Mouse (Mus musculus): Measurements from ENCODE around the gene Rab3a. TPM values are rescaled to one million over a fixed set of nuclear protein-coding genes. Genes with fewer than 3 reads are reported as not detected.
A peak's percentile ranks its signal among the peaks of the same experiment; 100 is the strongest.

Gene Rab3a
- polyA plus RNA-seq, 1 experiment from 2014 or later = 519 TPM

GRCm38 (mm10) chr8:70775851-70776495, 21.5 kb downstream of the Rab3a start:
- Histone ChIP-seq H3K4me3 (replicated peaks; ENCODE audit: low read length) (peak overlapping the region; percentile 83), H3K4me1 (replicated peaks; ENCODE audit: control insufficient read depth, insufficient read depth, low read length) (peaks cover 38% of the 10 kb centered on the region), H3K36me3 (replicated peaks; ENCODE audit: control insufficient read depth, insufficient read depth) (peaks cover 52% of the 10 kb centered on the region), H3K9me3 (ENCODE audit: control insufficient read depth, low read length) (no peaks in the 10 kb centered on the region), H3K27me3 (ENCODE audit: control insufficient read depth, insufficient read depth, low read length) (no peaks in the 10 kb centered on the region), H3K9ac (peak overlapping the region; percentile 99), H3K4me2 (replicated peaks) (peak overlapping the region; percentile 88), H3K27ac (peak overlapping the region; percentile 98)
- DNase-seq (ENCODE audit: low spot score) = no peak
- no peak for ATAC-seq (ENCODE audit: low FRiP score)
- WGBS = 3% methylated on average over 30 of the region's 34 CpGs

GRCm38 (mm10) chr8:70776496-70777444, 22.3 kb downstream of the Rab3a start, which contains the start of gene Pik3r2:
TSS of gene Pik3r2 (minus strand) at chr8:70776713.
- Histone ChIP-seq H3K27me3 (ENCODE audit: control insufficient read depth, insufficient read depth, low read length) (no peaks in the 10 kb centered on the region), H3K36me3 (replicated peaks; ENCODE audit: control insufficient read depth, insufficient read depth) (peaks cover 52% of the 10 kb centered on the region), H3K9ac (peak within 1 kb of the TSS; percentile 99), H3K9me3 (ENCODE audit: control insufficient read depth, low read length) (no peaks in the 10 kb centered on the region), H3K4me3 (replicated peaks; ENCODE audit: low read length) (peak within 1 kb of the TSS; percentile 83), H3K4me2 (replicated peaks) (peak within 1 kb of the TSS; percentile 88), H3K4me1 (replicated peaks; ENCODE audit: control insufficient read depth, insufficient read depth, low read length) (peaks cover 38% of the 10 kb centered on the region), H3K27ac (peak within 1 kb of the TSS; percentile 98)
- DNase-seq (ENCODE audit: low spot score) (peak; percentile 100), ATAC-seq (ENCODE audit: low FRiP score) (peak; percentile 93)
- under 1% methylated on average over 91 of the region's 94 CpGs for WGBS

- no peak for ATAC-seq (ENCODE audit: low FRiP score)
- WGBS = 86% methylated on average over 11 of the region's 11 CpGs
Observed at GRCm38 (mm10) chr8:70780093-70780492, 25.6 kb downstream of the Rab3a start.

GRCm38 (mm10) chr8:70786291-70787050, 32.0 kb downstream of the Rab3a start:
- Histone ChIP-seq H3K4me3 (replicated peaks; ENCODE audit: low read length) (no peak overlapping the region), H3K4me1 (replicated peaks; ENCODE audit: control insufficient read depth, insufficient read depth, low read length) (peaks cover 8% of the 10 kb centered on the region; the same call in 1 of the 2 replicates), H3K9ac (no peak overlapping the region), H3K9me3 (ENCODE audit: control insufficient read depth, low read length) (no peaks in the 10 kb centered on the region), H3K36me3 (replicated peaks; ENCODE audit: control insufficient read depth, insufficient read depth) (peaks cover 58% of the 10 kb centered on the region), H3K4me2 (replicated peaks) (no peak overlapping the region), H3K27ac (no peak overlapping the region), H3K27me3 (ENCODE audit: control insufficient read depth, insufficient read depth, low read length) (no peaks in the 10 kb centered on the region)
- DNase-seq (ENCODE audit: low spot score) (no peak), ATAC-seq (ENCODE audit: low FRiP score) (no peak)
- WGBS = 82% methylated on average over 25 of the region's 25 CpGs

More at GRCm38 (mm10) chr8:70780093-70780492, 25.6 kb downstream of the Rab3a start:
- no peak overlapping the region for H3K4me2 ChIP-seq (replicated peaks)
- peaks cover 52% of the 10 kb centered on the region for H3K36me3 ChIP-seq (replicated peaks; ENCODE audit: control insufficient read depth, insufficient read depth)
- peaks cover 17% of the 10 kb centered on the region for H3K4me1 ChIP-seq (replicated peaks; ENCODE audit: control insufficient read depth, insufficient read depth, low read length)
- no peak overlapping the region for H3K27ac ChIP-seq
- DNase-seq (ENCODE audit: low spot score) = no peak
- no peak overlapping the region for H3K9ac ChIP-seq
- H3K9me3 ChIP-seq (ENCODE audit: control insufficient read depth, low read length) = no peaks in the 10 kb centered on the region
- H3K4me3 ChIP-seq (replicated peaks; ENCODE audit: low read length) = no peak overlapping the region
- H3K27me3 ChIP-seq (ENCODE audit: control insufficient read depth, insufficient read depth, low read length) = no peaks in the 10 kb centered on the region

- no peak overlapping the region for H3K4me2 ChIP-seq (replicated peaks)
- no peak overlapping the region for H3K9ac ChIP-seq
- no peak for ATAC-seq (ENCODE audit: low FRiP score)
- H3K4me3 ChIP-seq (replicated peaks; ENCODE audit: low read length) = no peak overlapping the region
- H3K4me1 ChIP-seq (replicated peaks; ENCODE audit: control insufficient read depth, insufficient read depth, low read length) = peaks cover 13% of the 10 kb centered on the region
- H3K27me3 ChIP-seq (ENCODE audit: control insufficient read depth, insufficient read depth, low read length) = no peaks in the 10 kb centered on the region
- H3K9me3 ChIP-seq (ENCODE audit: control insufficient read depth, low read length) = no peaks in the 10 kb centered on the region
- no peak for DNase-seq (ENCODE audit: low spot score)
- 91% methylated on average over 3 of the region's 3 CpGs for WGBS
- peaks cover 53% of the 10 kb centered on the region for H3K36me3 ChIP-seq (replicated peaks; ENCODE audit: control insufficient read depth, insufficient read depth)
- H3K27ac ChIP-seq = no peak overlapping the region
Observed at GRCm38 (mm10) chr8:70787051-70787445, 32.6 kb downstream of the Rab3a start.

GRCm38 (mm10) chr8:70787941-70788667, 33.6 kb downstream of the Rab3a start:
- WGBS = 22% methylated on average over 30 of the region's 30 CpGs
- DNase-seq (ENCODE audit: low spot score) (no peak), ATAC-seq (ENCODE audit: low FRiP score) (no peak)
- Histone ChIP-seq H3K4me2 (replicated peaks) (0 out of 2 replicates have a peak overlapping the region, but pooled peaks have one; percentile 13), H3K27ac (no peak overlapping the region), H3K36me3 (replicated peaks; ENCODE audit: control insufficient read depth, insufficient read depth) (peaks cover 49% of the 10 kb centered on the region), H3K4me1 (replicated peaks; ENCODE audit: control insufficient read depth, insufficient read depth, low read length) (peaks cover 19% of the 10 kb centered on the region), H3K27me3 (ENCODE audit: control insufficient read depth, insufficient read depth, low read length) (no peaks in the 10 kb centered on the region), H3K4me3 (replicated peaks; ENCODE audit: low read length) (0 out of 2 replicates have a peak overlapping the region, but pooled peaks have one; percentile 1), H3K9me3 (ENCODE audit: control insufficient read depth, low read length) (no peaks in the 10 kb centered on the region), H3K9ac (no peak overlapping the region)

- Histone ChIP-seq H3K9ac (no peak overlapping the region), H3K4me1 (replicated peaks; ENCODE audit: control insufficient read depth, insufficient read depth, low read length) (peaks cover 23% of the 10 kb centered on the region), H3K9me3 (ENCODE audit: control insufficient read depth, low read length) (no peaks in the 10 kb centered on the region), H3K27me3 (ENCODE audit: control insufficient read depth, insufficient read depth, low read length) (no peaks in the 10 kb centered on the region), H3K4me2 (replicated peaks) (no peak overlapping the region), H3K27ac (no peak overlapping the region), H3K4me3 (replicated peaks; ENCODE audit: low read length) (no peak overlapping the region), H3K36me3 (replicated peaks; ENCODE audit: control insufficient read depth, insufficient read depth) (peaks cover 39% of the 10 kb centered on the region)
- DNase-seq (ENCODE audit: low spot score) = no peak
- WGBS = 84% methylated on average over 10 of the region's 10 CpGs
- ATAC-seq (ENCODE audit: low FRiP score) = no peak
Observed at GRCm38 (mm10) chr8:70789046-70789445, 34.6 kb downstream of the Rab3a start.

- Histone ChIP-seq H3K4me3 (replicated peaks; ENCODE audit: low read length) (0 out of 2 replicates have a peak overlapping the region, but pooled peaks have one; percentile 60), H3K4me1 (replicated peaks; ENCODE audit: control insufficient read depth, insufficient read depth, low read length) (peaks cover 23% of the 10 kb centered on the region), H3K4me2 (replicated peaks) (peak overlapping the region; percentile 77), H3K27ac (no peak overlapping the region), H3K27me3 (ENCODE audit: control insufficient read depth, insufficient read depth, low read length) (peaks cover 5% of the 10 kb centered on the region; the same call in 1 of the 2 replicates), H3K36me3 (replicated peaks; ENCODE audit: control insufficient read depth, insufficient read depth) (peaks cover 24% of the 10 kb centered on the region), H3K9ac (peak overlapping the region; percentile 35; the same call in 1 of the 2 replicates), H3K9me3 (ENCODE audit: control insufficient read depth, low read length) (no peaks in the 10 kb centered on the region)
- no peak for ATAC-seq (ENCODE audit: low FRiP score)
- WGBS = 59% methylated on average over 8 of the region's 8 CpGs
- no peak for DNase-seq (ENCODE audit: low spot score)
Observed at GRCm38 (mm10) chr8:70790846-70791245, 36.4 kb downstream of the Rab3a start.

Measured in hindbrain, embryonic 14.5 days (tissue).